Mouse (Mus musculus): Measurements from ENCODE around the gene Kmt5b.

Gene Kmt5b

GRCm38 (mm10) chr19:3767276-3767780, at the start of gene Kmt5b:
Gene Kmt5b (plus strand): TSS chr19:3767421.
- in situ Hi-C loops (cut with MboI, MseI) = no loop called here

GRCm38 (mm10) chr19:3718481-3719361, 48.5 kb upstream of the Kmt5b start:
- in situ Hi-C loops (cut with MboI, MseI) = loop anchor here (5.0 to 25.0 kb wide), 2 partner anchors 96 to 1719 kb away; partner anchors contain the start of genes AI837181 (in 1 of the 2) and Fosl1 (in 1 of the 2)

- in situ Hi-C loops (cut with MboI, MseI) = loop anchor here (5.0 to 25.0 kb wide), 2 partner anchors 97 to 1718 kb away; partner anchors contain the start of genes AI837181 (in 1 of the 2) and Fosl1 (in 1 of the 2)
These were observed 47.8 kb upstream of the Kmt5b start for GRCm38 (mm10) chr19:3719362-3719891.

GRCm38 (mm10) chr19:3723170-3723569, 44.1 kb upstream of the Kmt5b start:
- in situ Hi-C loops (cut with MboI, MseI) = loop anchor here in 1 of 2 experiments (25.0 kb wide), 1 partner anchor 1714 kb away; the partner anchor contains the start of genes AI837181 and Fosl1

GRCm38 (mm10) chr19:3723904-3724303, 43.3 kb upstream of the Kmt5b start:
- in situ Hi-C loops (cut with MboI, MseI) = loop anchor here in 1 of 2 experiments (25.0 kb wide), 1 partner anchor 1713 kb away; the partner anchor contains the start of genes AI837181 and Fosl1

- in situ Hi-C loops (cut with MboI, MseI) = loop anchor here in 1 of 2 experiments (25.0 kb wide), 1 partner anchor 1713 kb away; the partner anchor contains the start of genes AI837181 and Fosl1
These were observed 42.4 kb upstream of the Kmt5b start for GRCm38 (mm10) chr19:3724779-3725178.

- in situ Hi-C loops (cut with MboI, MseI) = no loop called here
These were observed 38.3 kb upstream of the Kmt5b start for GRCm38 (mm10) chr19:3728901-3729300.

- in situ Hi-C loops (cut with MboI, MseI) = no loop called here
These were observed 36.2 kb upstream of the Kmt5b start for GRCm38 (mm10) chr19:3730781-3731646.

- in situ Hi-C loops (cut with MboI, MseI) = no loop called here
These were observed 31.2 kb upstream of the Kmt5b start for GRCm38 (mm10) chr19:3736001-3736400.

GRCm38 (mm10) chr19:3739650-3740049, 27.6 kb upstream of the Kmt5b start:
- in situ Hi-C loops (cut with MboI, MseI) = no loop called here

- in situ Hi-C loops (cut with MboI, MseI) = no loop called here
These were observed 24.5 kb upstream of the Kmt5b start for GRCm38 (mm10) chr19:3742716-3743115.

- in situ Hi-C loops (cut with MboI, MseI) = no loop called here
These were observed 23.9 kb upstream of the Kmt5b start for GRCm38 (mm10) chr19:3743362-3743761.

GRCm38 (mm10) chr19:3743851-3744512, 23.2 kb upstream of the Kmt5b start:
- in situ Hi-C loops (cut with MboI, MseI) = no loop called here

- in situ Hi-C loops (cut with MboI, MseI) = no loop called here
These were observed 14.5 kb upstream of the Kmt5b start for GRCm38 (mm10) chr19:3752621-3753239.

- in situ Hi-C loops (cut with MboI, MseI) = no loop called here
These were observed 14.0 kb upstream of the Kmt5b start for GRCm38 (mm10) chr19:3753240-3753633.

GRCm38 (mm10) chr19:3753738-3754137, 13.5 kb upstream of the Kmt5b start:
- in situ Hi-C loops (cut with MboI, MseI) = no loop called here

GRCm38 (mm10) chr19:3757861-3758260, 9.4 kb upstream of the Kmt5b start:
- in situ Hi-C loops (cut with MboI, MseI) = no loop called here

- in situ Hi-C loops (cut with MboI, MseI) = no loop called here
These were observed 1.9 kb upstream of the Kmt5b start for GRCm38 (mm10) chr19:3765221-3765820.

GRCm38 (mm10) chr19:3766378-3766777, 843 bp upstream of the Kmt5b start:
- in situ Hi-C loops (cut with MboI, MseI) = no loop called here
